ENCODE assay signal across 1 mouse cellular context in genomic region chr3:88620992-88621536, GRCm38 (mm10).
A peak's percentile ranks its signal among the peaks of the same experiment; 100 is the strongest.
TF ChIP-seq lines count a peak whose summit lies in the region.

No protein-coding gene starts in this region.

TF ChIP-seq in CH12.LX, 34 proteins besides CTCF, POLR2A, EP300 and RAD21 (continued from another document):
- TF ChIP-seq NRF1 (IDR thresholded peaks at IDR 0.05; ENCODE audit: low read depth, low read length) (no peak), CHD2 (IDR thresholded peaks at IDR 0.05; ENCODE audit: low read length) (peak; percentile 66; the same call in 1 of the 2 replicates)
